Mouse (Mus musculus) adrenal gland, postnatal 14 days (tissue): Measurements from ENCODE around the gene Haghl. TPM values are rescaled to one million over a fixed set of nuclear protein-coding genes. Genes with fewer than 3 reads are reported as not detected.

Experiments
- DNase-seq: peaks from one replicate; pipeline ENCODE4 v3.0.0; 2021; ENCODE audit warnings: mixed read lengths
- total RNA-seq: library from RNA; stranded (reverse); gene quantifications from 2 replicates; pipeline ENCODE4 v1.2.3, GENCODE M21; 2021

Haghl gene
- total RNA-seq, 1 experiment from 2014 or later: 21.8 TPM

DNA sequence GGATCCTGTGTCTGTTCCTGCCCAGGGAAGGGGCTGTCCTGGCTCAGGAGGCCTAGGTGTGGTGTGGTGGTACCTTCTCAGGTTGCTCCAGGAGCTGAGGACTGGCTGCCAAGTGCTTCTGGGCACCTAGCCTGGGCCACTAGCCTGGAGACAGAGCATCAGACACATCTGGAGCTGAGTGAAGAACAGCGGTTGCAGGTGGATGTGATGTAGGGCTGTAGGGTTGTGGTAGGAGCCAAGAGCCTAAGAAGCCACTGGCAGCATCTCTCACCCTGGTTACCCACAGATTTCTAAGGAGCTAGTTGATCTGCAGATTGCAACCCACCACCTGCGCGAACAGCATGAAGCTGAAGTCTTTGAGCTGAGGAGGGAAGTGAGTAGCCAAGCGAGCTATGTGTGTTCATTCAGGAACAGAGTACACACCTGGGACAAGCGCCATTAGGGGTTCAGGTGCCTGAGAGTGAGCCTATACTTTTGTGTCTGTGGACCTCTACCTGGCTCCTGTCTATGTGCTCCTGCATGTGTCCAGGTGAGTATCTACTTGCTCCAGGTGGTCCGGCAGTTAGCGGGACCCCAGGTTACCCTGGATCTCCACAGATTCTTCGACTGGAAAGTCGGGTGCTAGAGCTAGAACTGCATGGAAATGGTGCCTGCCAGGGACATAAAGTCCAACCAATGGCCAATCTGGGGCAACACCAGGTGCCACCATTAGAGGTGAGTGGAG, 1.5 kb upstream of the Haghl start:
- no peak for DNase-seq

DNA sequence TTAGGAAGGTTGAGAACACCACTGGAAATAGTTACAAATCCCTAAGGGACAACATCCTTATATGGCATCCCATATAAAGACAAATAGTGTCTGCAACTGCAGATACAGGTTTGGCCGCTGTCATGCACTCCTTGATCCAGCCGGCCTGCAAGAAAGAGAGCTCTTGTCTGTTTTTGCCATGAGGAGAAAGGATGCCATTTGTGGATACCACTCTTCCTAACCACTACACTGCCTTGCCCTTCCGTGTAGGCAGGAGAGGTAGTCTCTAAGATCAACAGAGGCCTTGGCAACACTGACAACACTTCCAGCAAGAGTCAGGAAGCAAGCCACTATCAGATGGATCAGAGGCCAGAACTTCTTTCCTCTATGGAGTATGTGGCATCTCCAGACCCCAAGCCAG, 807 bp upstream of the Haghl start, which contains the start of gene Ccdc78:
Gene Ccdc78, plus strand, starts transcription at position 301 of the 400 bp plus-strand sequence.
- DNase-seq: no peak

DNA sequence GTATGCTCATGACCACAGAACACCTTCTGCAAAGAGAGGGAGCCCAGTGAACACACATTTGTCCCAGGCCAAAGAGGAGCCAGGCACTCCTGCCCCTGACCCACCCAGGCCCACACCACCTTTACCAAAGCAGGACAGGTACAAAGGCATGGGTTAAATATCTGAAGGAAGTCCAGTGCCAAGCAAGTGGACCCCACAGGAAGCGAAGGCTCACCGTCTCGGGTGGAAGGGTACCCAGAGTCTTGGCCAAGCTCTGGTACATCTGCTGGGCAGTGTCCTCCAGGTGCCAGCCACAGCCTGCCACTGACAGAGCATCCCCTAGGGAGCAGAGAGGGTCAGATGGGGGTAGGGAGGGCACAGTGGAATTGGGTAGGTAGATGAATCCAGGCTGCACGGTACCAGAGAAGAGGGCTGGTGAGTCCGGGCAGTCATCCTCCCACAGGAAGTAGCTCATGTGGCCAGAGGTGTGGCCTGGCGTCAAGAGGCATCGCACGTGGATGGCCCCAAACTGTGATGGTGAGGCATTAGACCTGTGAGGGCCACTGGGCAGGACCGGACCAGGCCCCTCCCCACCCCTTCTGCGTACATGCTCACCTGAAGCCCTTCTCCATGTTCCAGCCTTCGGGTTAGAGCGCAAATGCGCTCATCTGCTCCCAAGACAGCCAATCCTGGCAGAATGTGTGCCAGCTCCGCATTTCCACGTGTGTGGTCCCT, 1.5 kb downstream of the Haghl start:
- DNase-seq: no peak

DNA sequence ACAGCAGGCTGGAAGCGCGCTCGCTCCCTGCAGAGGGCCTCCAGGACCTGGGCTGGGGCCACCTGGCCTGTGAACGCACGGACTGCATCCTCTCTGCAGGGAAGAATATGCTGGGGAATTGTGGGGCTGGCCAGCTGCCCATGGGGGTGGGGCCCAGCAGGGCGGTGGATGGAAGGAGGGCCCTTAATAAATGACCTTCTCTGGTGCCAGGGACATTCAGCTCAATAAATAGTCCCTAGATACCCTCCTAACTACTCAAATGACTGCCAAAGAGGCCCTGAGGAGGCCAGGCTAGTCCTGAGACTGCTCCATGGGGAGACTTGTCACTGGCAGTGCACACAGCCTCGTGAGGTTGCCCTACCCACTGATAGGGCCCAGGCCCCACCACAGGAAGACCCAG, 2.4 kb downstream of the Haghl start:
- DNase-seq: peak; percentile 87

DNA sequence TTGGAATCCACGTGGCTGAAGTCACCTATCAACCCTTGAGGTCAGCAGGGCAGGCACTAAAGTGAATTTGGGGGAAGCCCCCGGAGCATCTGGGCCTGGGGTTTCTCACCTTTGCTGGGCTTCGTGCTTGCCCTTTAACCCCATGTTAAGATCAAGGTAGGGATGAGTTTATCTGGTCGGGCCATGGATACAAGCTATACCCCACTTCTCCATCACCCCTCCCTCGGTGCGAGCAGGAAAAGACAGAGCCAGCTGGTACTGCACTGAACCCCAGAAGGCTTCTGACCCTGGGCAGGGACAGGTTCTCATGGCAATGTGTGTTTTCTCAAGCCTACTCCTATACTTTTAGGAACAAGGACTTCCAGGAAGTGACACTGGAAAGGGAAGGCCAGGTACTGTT, 4.1 kb downstream of the Haghl start:
- no peak for DNase-seq

DNA sequence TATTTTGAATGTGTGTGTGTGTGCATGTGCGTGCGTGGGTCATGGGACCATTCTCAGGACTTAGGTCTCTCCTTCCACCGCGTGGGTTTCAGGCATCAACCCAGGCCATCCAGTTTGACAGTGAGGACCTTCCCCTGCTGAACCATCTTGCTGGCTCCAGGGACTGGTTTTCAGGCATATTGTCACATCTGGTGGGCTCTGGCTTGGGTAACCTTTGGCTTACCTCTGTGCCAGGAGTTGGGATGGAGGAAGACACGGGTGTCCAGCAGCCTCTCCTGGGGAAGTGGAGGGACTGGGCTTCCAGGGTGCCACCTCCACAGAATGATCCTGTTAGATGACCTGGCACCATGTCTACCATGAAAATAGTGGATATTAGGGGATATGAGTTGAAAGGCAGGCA, 7.5 kb downstream of the Haghl start:
- no peak for DNase-seq

DNA sequence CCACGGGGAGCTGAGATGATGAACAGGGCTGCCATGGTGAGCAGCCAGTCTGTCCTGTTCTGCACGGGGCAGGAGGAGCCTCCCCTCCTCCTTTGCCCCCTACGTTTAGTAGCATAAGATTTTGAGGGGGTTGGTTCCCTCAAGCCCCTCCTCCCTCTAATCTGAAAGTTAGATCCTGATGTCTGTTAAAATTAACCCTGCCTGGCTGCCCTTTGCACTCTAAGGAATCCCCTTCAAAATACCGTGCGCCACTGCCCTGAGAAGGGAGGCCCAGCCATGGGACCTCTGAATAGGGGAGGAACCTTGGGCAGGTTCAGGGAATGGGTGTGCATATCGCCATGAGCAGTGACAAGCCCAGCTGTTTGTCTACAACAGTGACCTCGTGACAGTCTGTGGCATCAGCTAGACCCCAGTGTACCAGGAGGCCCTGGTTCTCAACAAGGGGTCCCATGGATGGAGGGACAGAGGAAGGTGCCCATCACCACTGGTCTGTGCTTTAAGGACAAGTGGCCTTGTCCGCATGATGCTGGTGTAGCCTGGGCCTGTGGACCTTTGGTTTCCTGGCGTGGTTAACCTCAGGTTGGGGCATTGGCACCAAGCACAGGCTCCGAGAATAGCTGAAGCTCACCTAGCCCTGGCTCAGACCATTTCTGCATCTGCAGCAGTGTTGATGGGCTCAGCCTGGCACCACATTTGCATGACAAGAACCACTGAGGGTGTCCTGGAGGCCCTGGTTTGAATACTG, 10.0 kb downstream of the Haghl start:
- DNase-seq: no peak

DNA sequence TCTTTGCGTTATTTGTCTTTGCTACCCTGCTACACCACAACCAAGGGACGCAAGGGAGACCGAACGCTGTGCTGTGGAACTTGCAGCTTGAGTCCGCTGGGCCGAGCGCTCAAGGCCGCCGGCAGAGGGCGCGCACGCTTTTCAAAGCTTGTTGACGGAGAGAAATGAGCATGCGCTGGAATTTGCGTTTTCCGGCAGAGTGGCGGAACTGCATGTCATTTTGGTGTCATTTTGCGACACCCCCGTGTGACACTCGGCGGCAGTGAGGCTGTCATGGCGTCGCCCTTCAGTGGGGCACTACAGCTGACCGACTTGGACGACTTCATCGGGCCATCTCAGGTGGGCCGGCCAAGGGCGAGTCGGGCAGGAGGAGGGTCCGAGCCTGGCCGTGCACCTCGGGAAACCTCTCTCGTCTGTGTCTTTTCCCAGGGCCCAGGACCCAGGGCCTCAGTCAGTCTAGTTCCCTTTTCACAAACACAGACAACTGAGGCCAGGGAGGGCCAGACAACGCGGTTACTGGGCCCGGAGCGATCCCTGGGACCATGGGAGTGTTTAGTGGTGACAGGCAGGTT, 11.8 kb downstream of the Haghl start, which contains the start of gene Narfl:
Gene Narfl, plus strand, starts transcription at position 228 of the 572 bp plus-strand sequence.
- DNase-seq: peak; percentile 98

DNA sequence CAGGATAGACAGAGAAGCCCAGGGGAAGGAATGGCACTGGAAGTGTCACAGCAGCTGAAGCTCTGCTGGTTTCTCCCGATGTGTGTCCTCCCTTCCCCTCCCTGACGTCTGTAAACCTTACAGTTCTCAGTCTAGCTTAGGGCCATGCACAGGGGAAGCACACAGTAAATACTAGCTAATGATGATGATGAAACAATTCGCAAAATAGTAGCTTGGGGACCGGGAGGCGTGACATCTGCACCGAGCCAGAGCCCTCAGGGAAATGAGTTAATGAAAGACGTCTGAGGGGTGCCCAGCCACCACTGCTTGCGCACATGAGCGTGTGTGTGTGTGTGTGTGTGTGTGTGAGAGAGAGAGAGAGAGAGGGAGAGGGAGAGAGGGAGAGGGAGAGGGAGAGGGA, 16.1 kb downstream of the Haghl start:
- DNase-seq: no peak

DNA sequence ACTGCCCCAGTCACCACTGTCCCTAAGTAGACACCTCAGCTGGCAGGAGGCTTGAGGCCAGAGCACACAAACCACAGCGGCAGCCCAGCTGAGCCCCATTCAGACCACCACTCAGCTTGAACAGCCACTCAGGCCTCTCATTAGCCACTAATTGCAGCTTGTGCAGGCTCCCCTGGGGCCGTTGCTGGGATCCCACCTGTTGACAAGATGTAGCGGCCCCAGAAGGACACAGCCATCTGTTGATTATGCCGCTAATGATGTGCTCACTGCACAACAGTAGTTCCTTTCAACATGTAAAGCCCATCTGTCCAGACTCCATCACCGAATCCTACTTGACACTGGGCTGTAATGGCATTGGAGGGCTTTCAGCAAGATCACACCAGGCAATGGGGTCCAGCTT, 19.6 kb downstream of the Haghl start:
- DNase-seq: no peak

DNA sequence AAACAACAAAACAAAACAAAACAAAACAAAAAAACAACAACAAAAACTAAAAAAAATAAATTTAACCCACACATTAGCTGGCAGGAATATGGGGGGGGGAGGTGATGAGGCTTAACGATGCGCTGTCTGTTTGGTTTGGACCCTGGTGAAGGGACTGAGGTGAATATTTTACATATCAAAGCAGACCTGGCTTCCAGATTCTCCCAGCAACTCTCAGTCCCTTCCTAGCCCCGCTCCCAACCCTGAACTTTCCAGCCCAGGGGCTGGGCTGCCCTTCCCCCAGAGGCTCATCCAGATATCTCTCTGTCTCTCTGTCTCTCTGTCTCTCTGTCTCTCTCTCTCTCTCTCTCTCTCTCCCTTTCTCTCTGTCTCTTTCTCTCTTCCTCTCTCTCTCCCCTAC, 22.9 kb downstream of the Haghl start:
- DNase-seq: no peak

DNA sequence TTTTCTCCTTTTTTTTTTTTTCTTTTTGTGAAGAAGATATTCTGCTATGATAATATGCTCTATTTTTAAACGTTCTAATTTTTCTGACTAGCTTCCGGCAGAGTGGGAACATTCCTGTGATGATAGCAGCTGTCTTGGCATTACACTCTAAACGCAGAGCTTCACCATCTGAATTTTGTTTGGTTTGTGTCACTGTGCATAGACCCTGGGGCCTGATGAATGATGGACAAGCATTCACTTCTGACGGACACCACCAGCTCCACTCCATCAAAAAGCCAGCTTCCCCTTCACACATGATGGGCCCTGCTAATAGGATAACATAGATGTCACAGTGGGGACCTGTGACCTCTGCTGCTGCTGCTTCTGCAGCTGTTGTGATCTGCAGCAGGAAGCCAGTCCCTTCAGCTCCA, 23.9 kb downstream of the Haghl start:
- DNase-seq: no peak

DNA sequence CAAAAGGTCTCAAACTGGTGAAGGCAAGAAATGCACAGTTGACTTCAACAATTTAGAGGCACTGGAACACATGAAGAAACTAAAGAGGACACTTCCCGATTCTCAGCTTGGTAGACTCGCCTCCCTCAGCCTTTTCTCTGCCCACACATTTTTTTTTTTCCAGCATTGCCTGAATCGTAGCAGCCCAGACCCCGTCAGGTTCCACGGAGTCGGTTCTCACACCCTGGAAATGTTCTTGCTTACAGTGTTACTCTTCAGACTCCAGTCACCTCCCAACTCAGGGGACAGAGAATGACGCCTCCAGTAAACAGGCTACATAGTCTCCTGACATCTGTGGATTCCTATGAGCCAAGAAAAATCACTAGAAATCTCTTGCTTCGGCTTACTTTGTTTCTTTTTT, 25.3 kb downstream of the Haghl start:
- no peak for DNase-seq

DNA sequence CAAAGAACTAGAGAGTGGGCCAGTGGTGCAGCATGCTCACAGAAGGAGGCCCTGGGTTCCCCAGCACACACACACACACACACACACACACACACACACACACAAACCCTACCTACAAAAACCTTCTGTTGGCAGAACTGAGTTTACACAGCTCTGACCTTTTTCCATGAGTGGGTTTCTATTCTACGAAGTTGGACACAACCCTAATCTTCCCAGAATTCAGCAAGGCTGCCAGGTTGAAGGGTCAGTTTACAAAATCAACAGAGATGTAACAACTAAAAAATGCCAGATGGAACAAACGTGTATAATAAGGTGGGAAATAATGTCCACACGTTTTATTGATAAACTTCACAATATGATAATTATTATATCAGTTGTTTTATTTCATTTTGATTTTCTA, 27.8 kb downstream of the Haghl start:
- DNase-seq: no peak

DNA sequence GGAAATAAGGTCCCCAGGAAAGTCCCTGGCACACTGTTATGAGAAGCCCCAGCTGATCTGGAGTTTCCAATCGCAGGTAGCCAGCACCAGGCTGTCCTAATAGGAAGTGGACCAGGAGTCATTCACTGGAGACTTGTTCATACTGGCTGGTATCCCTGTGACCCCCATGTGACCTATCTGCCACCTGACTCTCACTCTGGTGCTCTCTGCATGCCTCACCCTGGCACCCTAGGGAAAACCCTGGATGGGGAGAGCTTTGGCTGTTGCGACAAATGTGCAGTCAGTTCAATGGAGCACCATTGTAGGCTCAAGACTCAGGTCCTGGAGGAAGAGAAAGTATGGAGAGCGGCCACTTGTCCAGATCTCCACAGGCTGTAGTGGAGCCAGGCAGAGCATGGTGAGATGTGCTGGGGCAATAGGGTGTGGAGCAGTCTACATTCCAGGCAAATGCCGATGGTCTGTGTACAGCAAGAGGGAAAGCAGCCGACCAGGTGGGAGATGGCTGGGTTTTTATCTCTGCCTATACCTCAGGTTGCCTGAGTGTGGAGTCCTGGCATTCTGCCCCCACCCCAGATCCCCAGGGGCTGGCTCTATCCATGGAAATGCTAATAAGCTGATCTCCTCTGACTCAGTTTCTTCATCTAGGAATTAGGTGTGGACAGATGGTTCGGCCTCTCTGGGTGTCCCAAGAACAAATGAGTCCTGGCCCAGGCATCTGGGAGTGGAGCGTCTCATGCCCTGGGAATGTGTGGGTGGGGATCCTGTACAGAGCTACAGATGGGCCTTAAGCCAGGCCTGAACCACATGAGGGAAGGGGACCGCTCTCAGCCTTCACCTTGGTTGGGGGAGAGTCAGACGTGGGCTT, 28.9 kb downstream of the Haghl start:
- DNase-seq: no peak

DNA sequence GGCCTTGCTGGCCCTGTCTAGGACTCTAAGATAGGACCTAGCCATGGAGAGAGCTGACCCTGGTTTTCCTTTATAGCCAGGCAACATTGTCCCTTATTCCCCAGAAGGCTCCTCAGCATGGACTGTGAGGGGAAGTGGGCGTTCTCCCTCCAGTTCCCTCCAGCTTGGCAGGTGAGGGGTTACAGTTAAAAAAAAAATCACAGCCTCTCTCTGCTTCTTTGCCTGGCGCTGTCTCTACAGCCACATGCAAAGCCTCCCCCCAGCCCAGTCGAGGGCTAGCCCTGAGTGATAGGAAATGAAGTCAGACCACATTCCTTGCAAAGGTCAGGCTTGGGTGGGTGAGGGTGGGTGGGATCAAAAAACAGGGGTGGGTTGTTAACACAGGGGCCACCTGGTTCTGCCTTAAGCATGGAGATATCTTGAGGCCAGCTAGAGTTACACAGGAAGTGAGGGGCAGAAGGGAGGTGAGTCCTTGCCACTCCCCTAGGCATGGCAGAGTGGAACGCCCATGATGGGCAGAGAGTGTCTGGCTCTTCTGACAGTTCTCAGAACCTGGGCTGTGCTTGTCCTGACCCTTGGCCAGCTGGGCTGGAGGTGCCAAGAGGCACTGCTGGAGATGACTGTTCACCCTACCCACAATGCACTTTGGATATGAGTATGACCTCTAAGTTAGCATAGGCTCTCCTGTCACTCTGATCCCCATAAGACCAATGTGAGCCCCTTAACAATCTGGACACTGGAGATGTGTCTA, 29.7 kb downstream of the Haghl start:
- DNase-seq: no peak

DNA sequence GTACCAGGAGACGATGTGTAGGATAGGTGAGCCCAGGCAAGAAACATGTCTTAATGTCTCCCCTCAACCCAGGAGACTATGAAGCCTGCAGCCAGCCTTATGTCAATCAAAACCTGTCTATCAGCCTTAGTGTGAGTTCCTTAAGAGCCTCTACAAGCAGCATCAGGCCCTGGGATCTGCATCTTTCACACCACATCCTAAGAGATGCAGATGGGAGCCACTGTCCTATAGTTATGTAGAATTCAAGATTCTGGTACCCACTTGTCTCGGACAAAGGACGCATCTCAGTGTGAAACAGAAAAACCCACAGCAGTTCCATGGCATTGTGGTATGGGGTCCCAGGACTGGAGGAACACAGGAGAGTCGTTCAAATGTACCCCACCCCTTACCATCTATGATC, 30.4 kb downstream of the Haghl start:
- no peak for DNase-seq

DNA sequence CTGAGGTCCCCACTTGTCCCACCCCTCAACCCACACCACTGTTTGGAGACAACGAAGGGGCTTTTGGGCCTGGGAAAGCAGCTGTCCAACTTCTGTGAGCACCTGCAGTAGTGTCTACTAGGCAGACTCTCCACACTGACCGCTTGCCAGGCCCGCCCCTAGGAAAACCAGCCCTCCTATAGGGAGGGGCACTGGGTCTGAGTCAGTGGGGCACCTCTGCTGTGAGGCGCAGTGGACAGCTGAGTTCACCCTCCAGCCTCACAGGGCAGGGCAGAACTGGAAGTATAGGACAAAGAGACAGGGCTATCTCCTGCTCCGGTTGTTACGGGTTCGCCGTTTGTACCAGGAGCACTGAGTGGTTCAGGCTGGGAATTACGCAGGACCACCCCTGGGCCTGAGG, 31.2 kb downstream of the Haghl start, which contains the start of gene Msln:
Gene Msln, minus strand, starts transcription at position 138 of the 400 bp plus-strand sequence.
- DNase-seq: no peak

DNA sequence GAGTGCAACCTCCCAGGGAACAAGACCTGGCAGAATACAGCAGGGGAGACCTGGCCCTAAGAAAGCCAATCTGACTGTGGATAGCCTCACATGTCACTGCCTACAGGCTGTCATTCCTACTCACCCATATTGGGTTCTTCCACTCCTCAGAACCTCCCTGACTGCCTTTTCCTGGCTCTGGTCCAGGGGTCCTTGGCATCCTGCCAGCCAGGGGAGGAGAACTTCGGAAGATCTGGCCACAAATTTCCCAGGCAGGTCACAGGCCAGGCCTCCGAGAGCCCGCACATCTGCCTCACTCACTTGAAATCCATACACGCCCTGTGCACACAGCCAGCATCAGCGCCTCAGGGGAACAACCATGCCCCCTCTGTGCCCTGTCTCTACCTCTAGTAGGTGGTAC, 34.0 kb downstream of the Haghl start:
- peak; percentile 89 for DNase-seq

DNA sequence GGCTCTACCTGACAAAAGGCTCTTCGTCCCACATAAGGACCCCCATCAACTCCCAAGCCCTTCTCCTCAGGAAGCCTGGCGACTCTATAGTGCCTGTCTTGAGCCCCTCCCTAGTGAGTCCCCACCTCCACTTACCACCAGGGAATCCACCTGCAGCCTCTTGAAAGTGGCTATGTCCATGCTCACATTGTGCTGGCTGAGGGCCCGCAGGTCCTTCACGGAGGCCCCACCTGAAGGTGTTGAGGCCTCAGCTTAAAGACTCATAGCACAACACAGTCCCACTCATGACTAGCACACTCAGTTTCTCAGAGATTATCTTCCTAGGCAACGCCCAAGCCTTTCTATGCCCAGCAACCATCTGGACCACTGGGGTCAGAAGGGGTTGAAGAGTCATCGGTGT, 36.2 kb downstream of the Haghl start:
- DNase-seq: no peak

DNA sequence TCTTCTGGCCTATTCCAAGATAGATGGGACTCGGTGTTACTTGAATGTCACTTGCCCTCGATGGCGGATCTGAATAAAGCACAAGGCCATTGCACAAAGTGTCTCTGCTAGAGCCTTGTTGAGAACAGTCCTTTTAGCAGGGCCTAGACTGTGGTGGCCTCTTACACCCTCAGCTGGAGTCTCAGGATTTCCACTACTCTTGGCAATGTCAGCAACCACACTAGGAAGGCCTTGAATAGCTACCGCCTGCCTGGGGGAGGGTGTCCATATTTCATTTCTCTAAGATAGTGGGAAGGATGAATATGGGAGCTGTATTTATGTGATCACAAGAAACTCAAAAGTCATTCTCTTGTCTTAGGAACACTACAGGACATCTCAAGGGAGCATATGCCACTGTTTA, 37.2 kb downstream of the Haghl start:
- peak; percentile 44 for DNase-seq
